Mouse (Mus musculus) liver, embryonic 16.5 days (tissue): ENCODE data around the gene Olfr605. TPM values are rescaled to one million over a fixed set of nuclear protein-coding genes. Genes with fewer than 3 reads are reported as not detected.
"Not testable (repeated sequence)": the region's sequence is repeated elsewhere in the genome, so short reads cannot be mapped to it uniquely, and the experiment has no call there.

Source experiments
- ATAC-seq: fragments of 200-750 bp; cut with Nextera tagmentation; 2 replicates; pipeline ENCODE4 v1.8.0; 2017; ENCODE audit warnings: low read depth, mild to moderate bottlenecking, moderate number of reproducible peaks, moderate library complexity
- H3K27ac ChIP-seq: fragments of 300-500 bp; sonication (generic); 2 replicates; pipeline ENCODE4 v1.5.1; 2014; ENCODE audit warnings: mild to moderate bottlenecking, low read length
- H3K27me3 ChIP-seq: fragments of 300-500 bp; sonication (generic); 2 replicates; pipeline ENCODE4 v1.6.1; 2014; ENCODE audit warnings: low read depth, low read length, mixed read lengths; ENCODE audit not compliant: control insufficient read depth, insufficient read depth
- H3K36me3 ChIP-seq: fragments of 300-500 bp; sonication (generic); 2 replicates; pipeline ENCODE4 v1.6.1; 2014; ENCODE audit warnings: mild to moderate bottlenecking; ENCODE audit not compliant: control insufficient read depth, insufficient read depth
- H3K4me1 ChIP-seq: fragments of 300-500 bp; sonication (generic); 2 replicates; pipeline ENCODE4 v1.6.1; 2014; ENCODE audit warnings: low read depth, low read length, mixed read lengths; ENCODE audit not compliant: control insufficient read depth
- H3K4me2 ChIP-seq: fragments of 300-500 bp; sonication (generic); 2 replicates; pipeline ENCODE4 v1.6.1; 2014; ENCODE audit warnings: low read depth, low read length, mixed read lengths
- H3K4me3 ChIP-seq: fragments of 300-500 bp; sonication (generic); 2 replicates; pipeline ENCODE4 v1.5.1; 2014; ENCODE audit warnings: low read depth, mild to moderate bottlenecking, low read length
- H3K9ac ChIP-seq: fragments of 300-500 bp; sonication (generic); 2 replicates; pipeline ENCODE4 v1.6.1; 2014; ENCODE audit warnings: low read depth, low read length
- H3K9me3 ChIP-seq: fragments of 300-500 bp; sonication (generic); replicated peaks from 2 replicates; pipeline ENCODE4 v1.6.1; 2016; ENCODE audit warnings: low read length; ENCODE audit not compliant: control insufficient read depth
- WGBS: fragments of 180-500 bp; shearing (Covaris S2); extraction: QIAGEN DNeasy Blood & Tissue Kit; methylation state at CpG from one replicate; pipeline ENCODE4 v1.1.7; 2014; ENCODE audit not compliant: insufficient replicate concordance; 5-methylcytosine and 5-hydroxymethylcytosine counted together
- polyA plus RNA-seq: library from polyadenylated mRNA; unstranded; fragments of >200 nt; fragmentation: Nextera tagmentation; extraction: Ambion mirVana; gene quantifications from 2 replicates; pipeline ENCODE4 v1.2.1, GENCODE M21; 2015

Gene Olfr605
- polyA plus RNA-seq: not detected in 2 replicates

DNA sequence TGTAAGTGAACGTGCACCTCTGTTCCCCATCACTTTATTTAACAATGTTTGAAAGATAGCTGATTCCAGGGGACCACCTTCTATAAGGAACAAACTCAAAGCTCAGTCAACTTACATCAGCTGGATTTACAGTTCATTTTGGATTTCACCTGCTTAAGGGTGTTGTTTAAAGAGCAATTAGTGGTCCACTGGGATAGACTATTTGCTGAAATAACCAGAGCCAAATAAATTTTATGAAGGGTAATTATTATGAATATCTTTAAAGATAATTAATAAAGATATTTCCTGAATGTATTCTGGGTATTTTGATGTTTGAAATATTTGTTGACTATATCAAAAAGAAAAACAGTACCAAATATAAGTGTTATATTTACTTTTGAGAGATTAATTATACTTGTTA, at the start of gene Olfr605:
TSS of gene Olfr605 (minus strand) at position 101 of the 400 bp plus-strand sequence.
- Histone ChIP-seq H3K27ac (no peak within 1 kb of the TSS), H3K4me2 (no peak within 1 kb of the TSS), H3K9me3 (no peaks in the 10 kb centered on the region), H3K4me3 (no peak within 1 kb of the TSS), H3K4me1 (no peaks in the 10 kb centered on the region), H3K36me3 (no peaks in the 10 kb centered on the region), H3K27me3 (no peaks in the 10 kb centered on the region), H3K9ac (no peak within 1 kb of the TSS)
- WGBS: 60% methylated on average over 1 of the region's 1 CpGs
- no peak for ATAC-seq

DNA sequence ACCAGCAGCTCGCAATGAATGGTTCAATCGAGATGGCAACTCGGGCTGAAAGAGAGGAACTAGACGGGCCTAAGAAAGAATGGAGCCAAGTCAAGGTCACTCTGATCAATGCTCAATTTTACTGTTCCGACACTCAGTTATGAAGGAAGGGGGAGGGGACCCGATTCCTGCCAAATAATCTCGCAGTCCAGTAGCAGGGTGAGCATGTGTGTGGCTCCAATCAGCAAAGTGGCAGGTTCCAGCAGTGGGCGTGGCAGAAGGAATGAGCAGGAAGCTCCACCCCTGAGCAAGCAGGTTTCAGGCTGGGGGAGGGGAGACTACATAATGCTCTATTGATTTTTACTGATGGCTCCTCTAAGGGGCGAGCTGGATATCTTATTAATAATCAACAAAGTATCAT, 31.9 kb upstream of the Olfr605 start:
- H3K4me1 ChIP-seq, H3K9ac ChIP-seq, ATAC-seq, H3K27ac ChIP-seq, H3K4me3 ChIP-seq, H3K27me3 ChIP-seq, H3K9me3 ChIP-seq, H3K36me3 ChIP-seq, H3K4me2 ChIP-seq: not testable (repeated sequence)
- 59% methylated on average over 9 of the region's 9 CpGs for WGBS

DNA sequence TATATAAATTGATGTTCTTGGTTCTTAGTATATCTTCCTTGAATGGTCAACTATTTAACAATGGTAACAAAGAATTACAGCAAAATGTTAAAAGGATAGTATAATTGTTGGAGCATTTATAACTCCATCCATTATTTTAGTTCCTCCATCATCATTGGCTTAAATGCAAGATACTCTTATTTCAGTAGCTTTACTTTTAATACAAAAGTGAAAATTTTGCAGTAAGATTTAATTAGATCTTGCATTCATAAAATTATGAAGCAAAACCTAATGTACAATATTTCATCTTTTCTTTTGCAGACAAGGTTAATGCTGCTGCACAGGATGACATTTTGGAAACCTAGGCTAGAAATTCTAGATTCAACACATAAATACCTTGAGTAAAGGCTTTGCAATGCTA, 24.3 kb upstream of the Olfr605 start, which contains the start of gene Olfr608:
TSS of gene Olfr608 (plus strand) at position 301 of the 400 bp plus-strand sequence.
- Histone ChIP-seq H3K4me3 (no peak within 1 kb of the TSS), H3K36me3 (no peaks in the 10 kb centered on the region), H3K4me2 (no peak within 1 kb of the TSS), H3K9me3 (no peaks in the 10 kb centered on the region), H3K9ac (no peak within 1 kb of the TSS), H3K4me1 (no peaks in the 10 kb centered on the region), H3K27me3 (no peaks in the 10 kb centered on the region), H3K27ac (no peak within 1 kb of the TSS)
- no peak for ATAC-seq

DNA sequence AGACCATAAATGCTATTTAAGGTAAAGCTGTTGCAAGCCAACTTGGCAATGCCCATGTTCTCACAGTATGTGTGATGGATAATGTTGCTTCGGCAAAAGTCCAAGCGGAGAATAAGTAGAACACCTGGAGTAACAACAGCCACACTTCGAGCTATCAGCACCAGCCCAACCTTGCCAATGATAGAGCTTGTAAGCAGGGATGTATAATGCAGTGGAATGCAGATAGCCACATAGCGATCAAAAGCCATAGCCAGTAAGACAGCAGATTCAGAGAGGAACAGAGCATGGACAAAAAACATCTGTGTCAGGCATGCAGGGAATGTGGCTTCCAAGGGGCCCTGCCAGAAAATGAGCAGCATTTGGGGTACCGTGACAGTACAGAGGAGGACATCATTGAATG, 15.4 kb upstream of the Olfr605 start:
- Histone ChIP-seq H3K4me2 (no peak overlapping the region), H3K27ac (no peak overlapping the region), H3K9me3 (no peaks in the 10 kb centered on the region), H3K4me1 (no peaks in the 10 kb centered on the region), H3K36me3 (no peaks in the 10 kb centered on the region), H3K4me3 (no peak overlapping the region), H3K9ac (no peak overlapping the region), H3K27me3 (no peaks in the 10 kb centered on the region)
- WGBS: 71% methylated on average over 5 of the region's 5 CpGs
- no peak for ATAC-seq

DNA sequence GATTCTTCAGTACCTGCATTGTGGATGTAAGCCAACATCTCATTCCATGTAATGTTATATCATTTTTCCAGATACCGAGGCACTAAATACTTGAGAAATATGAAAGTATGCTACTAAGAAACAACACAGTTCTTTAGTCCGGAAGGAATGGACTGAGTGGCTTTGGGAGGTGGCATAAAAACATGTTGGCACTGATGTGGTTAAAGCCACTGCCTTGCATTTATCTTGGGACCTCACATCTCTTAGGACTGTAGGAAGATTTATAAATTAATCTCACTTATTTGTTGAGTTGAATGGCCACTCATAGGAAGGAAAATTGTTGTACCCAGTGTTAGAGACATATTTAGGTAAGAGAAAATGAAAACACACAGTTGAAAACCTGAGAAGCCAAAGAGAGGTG, 3.5 kb upstream of the Olfr605 start, which contains the start of gene Olfr606:
TSS of gene Olfr606 (plus strand) at position 301 of the 400 bp plus-strand sequence.
- no peaks in the 10 kb centered on the region for H3K9me3 ChIP-seq
- no peaks in the 10 kb centered on the region for H3K36me3 ChIP-seq
- no peak for ATAC-seq
- H3K27me3 ChIP-seq: no peaks in the 10 kb centered on the region
- no peak within 1 kb of the TSS for H3K4me2 ChIP-seq
- no peak within 1 kb of the TSS for H3K4me3 ChIP-seq
- WGBS: 72% methylated on average over 2 of the region's 2 CpGs
- H3K9ac ChIP-seq: no peak within 1 kb of the TSS
- no peak within 1 kb of the TSS for H3K27ac ChIP-seq
- no peaks in the 10 kb centered on the region for H3K4me1 ChIP-seq

DNA sequence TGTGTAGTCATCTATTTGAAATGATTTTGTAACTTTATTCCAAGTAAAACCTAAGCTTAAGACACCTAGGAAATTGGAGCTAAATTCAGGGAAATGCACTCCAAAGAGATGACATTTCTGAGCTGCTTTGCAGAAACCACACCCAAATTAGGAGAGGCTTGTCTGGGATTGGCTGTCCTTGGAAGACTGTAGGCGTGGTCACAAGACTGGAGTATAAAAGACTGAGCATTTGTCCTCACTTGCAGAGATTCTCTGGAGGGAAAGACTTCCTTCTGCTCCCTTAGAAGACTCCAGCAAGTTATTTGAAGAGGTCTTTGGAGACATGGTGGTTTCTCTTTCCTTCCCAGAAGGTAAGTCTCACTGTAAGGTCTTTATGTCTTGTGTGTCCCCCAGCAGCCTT, 30.5 kb downstream of the Olfr605 start, which contains the start of gene Usp17lc:
TSS of gene Usp17lc (plus strand) at position 301 of the 400 bp plus-strand sequence.
- H3K9me3 ChIP-seq, H3K36me3 ChIP-seq, H3K27ac ChIP-seq, H3K4me1 ChIP-seq, H3K4me2 ChIP-seq, H3K4me3 ChIP-seq, H3K27me3 ChIP-seq, H3K9ac ChIP-seq, ATAC-seq: not testable (repeated sequence)
- 30% methylated on average over 1 of the region's 1 CpGs for WGBS

GRCm38 (mm10) chr7:103406521-103407055, 38.7 kb downstream of the Olfr605 start:
- H3K4me2 ChIP-seq, ATAC-seq, H3K4me3 ChIP-seq, H3K27ac ChIP-seq, H3K9me3 ChIP-seq, H3K4me1 ChIP-seq, H3K9ac ChIP-seq, H3K36me3 ChIP-seq, H3K27me3 ChIP-seq: not testable (repeated sequence)
- WGBS: 48% methylated on average over 3 of the region's 3 CpGs

DNA sequence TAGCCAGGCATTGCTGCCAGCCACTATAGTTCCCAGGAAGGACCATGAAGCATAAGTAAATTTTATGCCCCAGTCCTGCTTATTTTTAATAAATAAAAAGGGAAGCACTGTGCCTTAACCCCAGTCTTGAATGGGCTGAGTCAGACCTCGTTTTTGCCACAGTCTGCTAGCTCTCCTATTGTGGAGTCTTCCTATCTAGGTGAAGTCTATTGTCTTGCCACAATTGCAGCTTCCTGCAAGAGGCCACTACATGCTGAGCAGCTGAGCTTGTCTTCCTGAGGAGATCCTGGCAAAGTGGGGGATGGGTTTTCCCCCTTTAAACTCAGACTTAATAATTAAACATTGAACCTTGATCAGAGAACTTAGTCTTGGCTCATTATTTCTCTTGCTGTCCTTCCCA, 46.3 kb downstream of the Olfr605 start:
- ATAC-seq: no peak
- Histone ChIP-seq H3K4me2 (no peak overlapping the region), H3K27me3 (no peaks in the 10 kb centered on the region), H3K9me3 (no peaks in the 10 kb centered on the region), H3K9ac (no peak overlapping the region), H3K4me1 (no peaks in the 10 kb centered on the region), H3K4me3 (no peak overlapping the region), H3K36me3 (no peaks in the 10 kb centered on the region), H3K27ac (no peak overlapping the region)
- WGBS: 4% methylated on average over 1 of the region's 1 CpGs

- Histone ChIP-seq H3K36me3 (no peaks in the 10 kb centered on the region), H3K4me2 (no peak overlapping the region), H3K9me3 (no peaks in the 10 kb centered on the region), H3K4me1 (no peaks in the 10 kb centered on the region), H3K4me3 (no peak overlapping the region), H3K27ac (no peak overlapping the region), H3K9ac (no peak overlapping the region), H3K27me3 (no peaks in the 10 kb centered on the region)
- ATAC-seq: no peak
Measured at GRCm38 (mm10) chr7:103397758-103398157, 47.5 kb downstream of the Olfr605 start.
